Mouse (Mus musculus): ENCODE results near the gene Mpv17l2.

Gene Mpv17l2

DNA sequence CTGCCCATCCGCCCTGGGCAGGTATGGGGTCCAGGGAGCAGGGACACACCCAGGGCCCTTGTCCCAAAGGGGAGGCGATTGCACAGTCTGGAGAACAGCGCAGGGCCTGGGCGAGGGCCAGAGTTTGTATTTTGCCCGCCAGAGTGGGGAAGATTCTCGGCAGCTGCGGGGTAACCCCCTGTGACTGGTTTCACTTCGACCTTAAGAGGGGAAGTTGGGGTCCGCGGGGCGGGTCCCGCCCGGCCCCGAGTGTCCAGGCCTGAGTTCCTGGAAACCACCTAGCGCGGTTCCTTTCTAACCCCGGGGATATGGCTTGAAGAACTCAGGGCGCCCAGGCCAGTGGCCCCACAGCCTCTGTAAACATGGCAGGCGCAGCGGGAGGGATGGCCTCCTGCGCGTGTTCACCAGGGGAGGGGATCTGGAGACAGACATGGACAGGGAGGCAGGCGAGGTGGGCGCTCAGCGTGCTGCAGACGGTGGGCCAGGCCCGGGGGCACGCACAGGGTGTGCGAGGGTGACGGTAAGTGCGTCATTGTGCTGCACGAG is 7.6 kb upstream of the Mpv17l2 start:
- no peaks in the 10 kb centered on the region for H3K9me3 ChIP-seq (ENCODE audit: low read length)
- H3K27me3 ChIP-seq (ENCODE audit: insufficient read depth, low read length), result peaks cover 8% of the 10 kb centered on the region; the same call in 1 of the 2 replicates
- no peak for TF ChIP-seq CTCF (conservative IDR thresholded peaks at IDR 0.05; ENCODE audit: low read length)
- TF ChIP-seq POU5F1 (IDR thresholded peaks at IDR 0.05; ENCODE audit: borderline replicate concordance, low read length), result no peak
- TF ChIP-seq NANOG (IDR thresholded peaks at IDR 0.05; ENCODE audit: borderline replicate concordance, low read length), result no peak
- peak overlapping the region; percentile 72 for H3K4me3 ChIP-seq (replicated peaks; ENCODE audit: low read length)
- H3K36me3 ChIP-seq (ENCODE audit: insufficient read depth, low read length), result peaks cover 74% of the 10 kb centered on the region
- peaks cover 97% of the 10 kb centered on the region for H3K4me1 ChIP-seq (replicated peaks; ENCODE audit: low read depth, low read length)

DNA sequence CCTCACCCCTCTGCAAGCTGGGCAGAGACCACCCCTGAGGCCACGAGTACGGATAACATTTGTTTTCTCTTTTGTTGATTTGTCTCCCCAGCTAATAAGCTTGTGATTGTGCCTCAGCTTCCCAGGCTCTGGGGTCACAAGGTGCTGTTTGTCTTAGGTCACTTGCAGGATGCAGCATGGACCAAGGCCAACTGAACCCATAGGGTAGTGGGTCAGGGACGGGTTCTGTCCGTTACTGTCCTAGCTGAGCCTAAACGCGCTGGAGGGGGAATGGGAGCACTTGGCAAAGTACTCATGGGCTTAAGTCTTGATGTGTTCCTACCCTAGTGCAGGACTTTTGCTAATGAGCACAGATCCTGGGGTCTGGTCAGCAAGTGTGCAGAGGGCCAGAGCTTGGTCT is 6.8 kb upstream of the Mpv17l2 start:
- Histone ChIP-seq H3K4me1 (replicated peaks; ENCODE audit: low read depth, low read length) (peaks cover 96% of the 10 kb centered on the region), H3K9me3 (ENCODE audit: low read length) (no peaks in the 10 kb centered on the region), H3K27me3 (ENCODE audit: insufficient read depth, low read length) (peaks cover 8% of the 10 kb centered on the region; the same call in 1 of the 2 replicates), H3K4me3 (replicated peaks; ENCODE audit: low read length) (0 out of 2 replicates have a peak overlapping the region, but pooled peaks have one; percentile 44), H3K36me3 (ENCODE audit: insufficient read depth, low read length) (peaks cover 74% of the 10 kb centered on the region)
- TF ChIP-seq NANOG (IDR thresholded peaks at IDR 0.05; ENCODE audit: borderline replicate concordance, low read length) (no peak), POU5F1 (IDR thresholded peaks at IDR 0.05; ENCODE audit: borderline replicate concordance, low read length) (no peak), CTCF (conservative IDR thresholded peaks at IDR 0.05; ENCODE audit: low read length) (no peak)

DNA sequence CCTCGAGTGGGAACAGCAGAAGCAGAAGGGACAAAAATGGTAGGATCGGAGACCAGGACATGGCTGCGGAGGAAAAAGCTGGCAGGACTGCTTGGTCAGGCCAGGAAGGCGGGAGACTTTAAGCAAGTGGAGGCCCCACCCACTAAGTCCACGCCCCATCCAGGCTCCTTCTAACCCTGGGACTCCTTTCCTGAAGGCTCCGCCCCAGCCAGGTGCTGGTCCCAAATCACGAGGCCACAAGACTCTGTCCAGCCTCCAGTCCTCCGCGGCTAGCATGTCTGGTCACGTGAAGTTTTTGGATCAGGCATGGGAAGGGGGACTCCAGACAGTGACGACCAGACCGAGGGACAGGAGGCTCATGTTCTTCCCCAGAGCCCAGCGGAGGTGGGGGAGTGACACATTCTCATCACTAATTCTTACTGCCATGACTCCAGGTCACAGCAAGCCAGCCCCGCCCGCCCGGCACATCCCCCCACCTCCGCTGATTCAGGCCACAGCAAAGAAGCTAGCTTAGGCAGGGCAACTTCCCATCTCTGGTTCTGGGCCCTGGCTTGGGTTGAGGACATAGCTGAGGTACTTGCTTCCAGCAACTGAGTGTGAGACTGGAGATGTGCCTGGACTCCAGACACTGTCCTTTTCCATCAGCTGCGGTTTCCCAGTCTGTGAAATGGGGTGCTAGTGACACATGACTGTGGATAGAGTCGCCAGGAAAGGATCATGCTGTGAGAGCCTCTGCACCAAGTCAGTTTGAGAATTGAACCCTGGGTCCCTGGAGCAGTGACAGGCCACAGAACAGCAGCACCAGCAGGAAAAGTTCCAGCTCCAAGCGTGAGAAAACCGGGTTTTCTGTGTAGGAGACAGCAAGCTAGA is 6.1 kb upstream of the Mpv17l2 start:
- TF ChIP-seq CTCF (conservative IDR thresholded peaks at IDR 0.05; ENCODE audit: low read length) (no peak), POU5F1 (IDR thresholded peaks at IDR 0.05; ENCODE audit: borderline replicate concordance, low read length) (no peak), NANOG (IDR thresholded peaks at IDR 0.05; ENCODE audit: borderline replicate concordance, low read length) (no peak)
- Histone ChIP-seq H3K4me1 (replicated peaks; ENCODE audit: low read depth, low read length) (peaks cover 97% of the 10 kb centered on the region), H3K9me3 (ENCODE audit: low read length) (no peaks in the 10 kb centered on the region), H3K27me3 (ENCODE audit: insufficient read depth, low read length) (peaks cover 8% of the 10 kb centered on the region; the same call in 1 of the 2 replicates), H3K36me3 (ENCODE audit: insufficient read depth, low read length) (peaks cover 73% of the 10 kb centered on the region), H3K4me3 (replicated peaks; ENCODE audit: low read length) (peak overlapping the region; percentile 80)

DNA sequence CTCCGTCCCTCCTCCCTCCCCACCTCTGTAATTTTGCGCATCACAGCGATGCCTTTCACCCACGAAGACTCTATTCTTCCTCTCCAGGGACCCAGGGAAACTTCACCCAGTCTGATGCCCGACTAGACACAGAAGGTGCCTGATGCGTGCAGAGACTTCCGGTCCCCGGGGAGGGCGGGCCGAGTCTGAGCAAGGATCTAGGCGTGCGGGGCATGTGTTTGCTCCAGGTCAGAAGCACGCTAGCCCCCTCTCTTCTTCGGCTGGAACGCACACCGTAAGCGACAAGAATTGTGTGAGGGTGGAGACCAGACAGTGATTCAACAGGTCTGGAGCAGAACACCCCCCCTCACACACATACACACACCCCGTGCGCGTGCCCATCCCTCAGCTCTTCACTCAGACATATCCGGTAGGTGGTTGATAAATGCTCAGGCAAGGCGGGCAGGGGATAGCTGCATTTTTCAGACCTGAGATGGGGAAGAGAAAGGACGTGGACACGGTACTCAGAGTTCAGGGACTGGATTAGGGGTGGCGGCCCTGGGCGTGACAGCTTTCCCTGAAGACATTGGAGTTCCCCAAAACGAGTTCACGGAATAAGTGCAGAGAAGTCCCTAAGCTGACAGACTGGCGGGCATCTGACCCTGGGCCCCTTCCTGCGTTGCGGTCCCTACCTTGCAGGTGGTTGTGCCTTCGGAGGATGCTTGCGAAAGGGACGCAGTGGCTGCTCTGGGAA is 5.3 kb upstream of the Mpv17l2 start:
- peak overlapping the region; percentile 80 for H3K4me3 ChIP-seq (replicated peaks; ENCODE audit: low read length)
- H3K9me3 ChIP-seq (ENCODE audit: low read length), result no peaks in the 10 kb centered on the region
- H3K27me3 ChIP-seq (ENCODE audit: insufficient read depth, low read length), result peaks cover 8% of the 10 kb centered on the region; the same call in 1 of the 2 replicates
- H3K36me3 ChIP-seq (ENCODE audit: insufficient read depth, low read length), result peaks cover 65% of the 10 kb centered on the region
- TF ChIP-seq NANOG (IDR thresholded peaks at IDR 0.05; ENCODE audit: borderline replicate concordance, low read length) (no peak), POU5F1 (IDR thresholded peaks at IDR 0.05; ENCODE audit: borderline replicate concordance, low read length) (no peak), CTCF (conservative IDR thresholded peaks at IDR 0.05; ENCODE audit: low read length) (no peak)
- peaks cover 96% of the 10 kb centered on the region for H3K4me1 ChIP-seq (replicated peaks; ENCODE audit: low read depth, low read length)

DNA sequence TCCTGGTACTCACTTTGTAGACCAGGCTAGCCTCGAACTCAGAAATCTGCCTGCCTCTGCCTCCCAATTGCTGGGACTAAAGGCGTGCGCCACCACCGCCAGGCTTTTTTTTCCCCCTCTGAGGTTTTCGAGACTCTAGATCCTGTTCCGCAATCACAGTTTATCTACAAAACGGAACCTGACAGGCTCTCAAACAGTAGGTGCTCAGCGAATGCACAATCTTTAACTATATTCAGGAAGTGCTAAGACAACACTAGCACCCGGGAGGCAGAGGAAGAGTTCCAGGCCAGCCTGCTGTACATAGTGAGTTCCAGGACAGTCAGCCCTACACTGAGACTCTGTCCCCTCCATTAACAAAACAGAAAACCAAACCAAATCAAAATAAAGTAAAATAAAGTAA is 4.6 kb upstream of the Mpv17l2 start:
- H3K36me3 ChIP-seq (ENCODE audit: insufficient read depth, low read length), result peaks cover 58% of the 10 kb centered on the region
- TF ChIP-seq NANOG (IDR thresholded peaks at IDR 0.05; ENCODE audit: borderline replicate concordance, low read length), result no peak
- TF ChIP-seq CTCF (conservative IDR thresholded peaks at IDR 0.05; ENCODE audit: low read length), result no peak
- TF ChIP-seq POU5F1 (IDR thresholded peaks at IDR 0.05; ENCODE audit: borderline replicate concordance, low read length), result no peak
- no peaks in the 10 kb centered on the region for H3K9me3 ChIP-seq (ENCODE audit: low read length)
- peaks cover 89% of the 10 kb centered on the region for H3K4me1 ChIP-seq (replicated peaks; ENCODE audit: low read depth, low read length)
- peaks cover 8% of the 10 kb centered on the region; the same call in 1 of the 2 replicates for H3K27me3 ChIP-seq (ENCODE audit: insufficient read depth, low read length)
- peak overlapping the region; percentile 80 for H3K4me3 ChIP-seq (replicated peaks; ENCODE audit: low read length)

DNA sequence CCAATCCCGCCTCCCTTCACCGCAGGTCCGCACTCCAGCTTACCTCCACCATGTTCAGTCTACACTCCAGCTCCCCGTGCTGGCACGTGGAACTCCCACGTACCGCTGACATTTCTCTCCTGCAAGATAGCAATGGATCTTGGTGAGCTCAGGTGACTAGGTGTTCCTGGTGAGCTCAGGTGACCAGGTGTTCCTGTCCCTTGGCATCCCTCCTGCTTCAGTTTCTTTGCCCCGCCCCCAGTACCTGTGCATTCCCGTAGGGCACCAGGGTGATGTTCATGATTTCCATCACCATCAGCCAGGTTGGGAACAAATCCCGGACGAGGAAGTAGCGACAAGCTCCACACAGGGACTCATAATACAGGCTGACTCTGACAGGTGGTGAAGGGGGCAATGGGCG is 3.9 kb upstream of the Mpv17l2 start:
- Histone ChIP-seq H3K36me3 (ENCODE audit: insufficient read depth, low read length) (peaks cover 53% of the 10 kb centered on the region), H3K4me3 (replicated peaks; ENCODE audit: low read length) (peak overlapping the region; percentile 80; the same call in 1 of the 2 replicates), H3K9me3 (ENCODE audit: low read length) (no peaks in the 10 kb centered on the region), H3K27me3 (ENCODE audit: insufficient read depth, low read length) (peaks cover 8% of the 10 kb centered on the region; the same call in 1 of the 2 replicates), H3K4me1 (replicated peaks; ENCODE audit: low read depth, low read length) (peaks cover 89% of the 10 kb centered on the region)
- TF ChIP-seq CTCF (conservative IDR thresholded peaks at IDR 0.05; ENCODE audit: low read length) (no peak), POU5F1 (IDR thresholded peaks at IDR 0.05; ENCODE audit: borderline replicate concordance, low read length) (no peak), NANOG (IDR thresholded peaks at IDR 0.05; ENCODE audit: borderline replicate concordance, low read length) (no peak)

DNA sequence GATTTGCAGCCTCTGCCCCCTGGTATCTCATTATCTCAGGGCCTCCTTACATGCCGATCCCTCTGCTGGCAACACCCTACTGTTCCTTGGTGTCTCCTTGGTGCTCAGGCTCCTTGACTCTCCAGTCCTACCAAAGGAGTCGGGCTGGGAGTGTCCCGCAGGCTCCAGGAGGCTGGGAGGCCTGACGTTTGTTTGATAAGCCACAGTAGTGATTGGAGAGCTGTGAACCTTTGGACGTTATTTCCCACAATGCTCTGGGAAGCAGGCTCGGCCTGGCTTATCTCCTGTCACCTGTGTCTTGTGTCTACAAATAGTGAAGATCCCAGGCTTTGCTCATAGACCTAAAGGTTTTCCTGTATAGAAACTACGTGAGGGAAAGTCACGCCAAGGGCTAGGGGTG is 3.3 kb upstream of the Mpv17l2 start:
- TF ChIP-seq POU5F1 (IDR thresholded peaks at IDR 0.05; ENCODE audit: borderline replicate concordance, low read length), result no peak
- TF ChIP-seq NANOG (IDR thresholded peaks at IDR 0.05; ENCODE audit: borderline replicate concordance, low read length), result no peak
- TF ChIP-seq CTCF (conservative IDR thresholded peaks at IDR 0.05; ENCODE audit: low read length), result no peak
- Histone ChIP-seq H3K27me3 (ENCODE audit: insufficient read depth, low read length) (peaks cover 8% of the 10 kb centered on the region; the same call in 1 of the 2 replicates), H3K4me1 (replicated peaks; ENCODE audit: low read depth, low read length) (peaks cover 90% of the 10 kb centered on the region), H3K9me3 (ENCODE audit: low read length) (no peaks in the 10 kb centered on the region), H3K36me3 (ENCODE audit: insufficient read depth, low read length) (peaks cover 55% of the 10 kb centered on the region), H3K4me3 (replicated peaks; ENCODE audit: low read length) (peak overlapping the region; percentile 80; the same call in 1 of the 2 replicates)

DNA sequence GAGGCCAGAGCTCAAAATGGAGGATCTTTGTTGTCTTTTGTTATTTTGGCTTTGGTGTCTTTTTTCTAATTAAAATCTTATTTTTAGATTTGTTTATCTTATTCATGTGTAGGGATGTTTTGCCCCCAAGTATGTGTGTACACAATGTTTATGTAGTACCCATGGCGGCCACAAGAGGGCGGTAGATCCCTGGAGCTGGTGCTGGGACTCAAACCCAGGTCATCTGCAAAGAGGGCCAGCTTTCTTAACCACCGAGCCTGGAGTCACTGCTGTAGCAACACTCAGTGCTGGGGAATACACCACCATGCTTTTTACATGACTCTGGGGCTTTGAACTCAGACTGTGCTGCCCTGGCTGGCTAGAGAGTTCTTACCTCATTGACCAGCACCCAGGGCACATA is 2.6 kb upstream of the Mpv17l2 start:
- Histone ChIP-seq H3K4me3 (replicated peaks; ENCODE audit: low read length) (no peak overlapping the region), H3K36me3 (ENCODE audit: insufficient read depth, low read length) (peaks cover 55% of the 10 kb centered on the region), H3K9me3 (ENCODE audit: low read length) (no peaks in the 10 kb centered on the region), H3K4me1 (replicated peaks; ENCODE audit: low read depth, low read length) (peaks cover 90% of the 10 kb centered on the region), H3K27me3 (ENCODE audit: insufficient read depth, low read length) (peaks cover 8% of the 10 kb centered on the region; the same call in 1 of the 2 replicates)
- no peak for TF ChIP-seq POU5F1 (IDR thresholded peaks at IDR 0.05; ENCODE audit: borderline replicate concordance, low read length)
- TF ChIP-seq CTCF (conservative IDR thresholded peaks at IDR 0.05; ENCODE audit: low read length), result peak; percentile 94

Measured in E14TG2a.4 (cell line).